Mouse (Mus musculus) kidney, postnatal 14 days (tissue): ENCODE data around the gene Olfr615.
"Not testable (repeated sequence)": the region's sequence is repeated elsewhere in the genome, so short reads cannot be mapped to it uniquely, and the experiment has no call there.

ENCODE experiments used
- DNase-seq: peaks from one replicate; pipeline ENCODE4 v3.0.0; 2022; ENCODE audit warnings: mixed read lengths

Gene Olfr615

DNA sequence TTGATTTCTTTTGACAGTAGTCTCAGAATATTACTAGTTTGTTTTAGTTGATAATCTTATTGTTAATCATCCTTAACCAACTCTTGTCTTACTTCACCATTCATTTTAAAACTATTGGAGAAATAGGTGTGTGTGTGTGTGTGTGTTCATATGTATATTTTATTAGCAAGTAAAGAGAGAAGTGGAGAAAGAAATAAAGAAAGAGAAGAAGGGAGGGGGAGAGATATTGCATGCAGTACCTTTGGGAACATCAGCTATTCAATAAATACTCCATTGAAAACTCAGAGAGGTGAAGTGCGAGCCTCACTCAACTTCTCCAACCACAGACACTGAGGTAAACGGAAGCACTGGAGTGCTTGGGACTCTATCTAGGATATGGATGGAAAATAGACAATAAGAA, at the start of gene Olfr615:
Olfr615 (plus strand) TSS at position 301 of the 400 bp plus-strand sequence.
- DNase-seq = no peak

DNA sequence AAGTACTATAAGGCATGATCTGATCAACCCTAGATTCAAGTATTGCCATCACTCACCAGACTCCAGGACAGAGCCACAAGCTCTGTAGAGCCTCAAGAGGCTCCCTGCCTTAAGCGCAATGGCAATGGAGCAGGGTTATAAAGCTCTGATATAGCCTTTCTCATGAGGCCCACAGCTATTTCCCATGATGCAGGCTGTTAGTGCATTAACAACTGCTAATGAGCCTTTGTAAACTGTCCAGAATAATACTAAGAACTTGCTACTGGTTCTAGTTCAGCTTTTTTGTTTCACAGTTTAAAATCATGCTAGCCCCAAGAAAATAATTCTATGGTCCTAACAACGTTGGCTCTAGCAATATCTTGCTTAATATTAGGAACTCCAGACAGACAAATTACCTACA, 43.9 kb upstream of the Olfr615 start, which contains the start of gene Olfr610:
Olfr610 (minus strand) TSS at position 101 of the 400 bp plus-strand sequence.
- DNase-seq = no peak

DNA sequence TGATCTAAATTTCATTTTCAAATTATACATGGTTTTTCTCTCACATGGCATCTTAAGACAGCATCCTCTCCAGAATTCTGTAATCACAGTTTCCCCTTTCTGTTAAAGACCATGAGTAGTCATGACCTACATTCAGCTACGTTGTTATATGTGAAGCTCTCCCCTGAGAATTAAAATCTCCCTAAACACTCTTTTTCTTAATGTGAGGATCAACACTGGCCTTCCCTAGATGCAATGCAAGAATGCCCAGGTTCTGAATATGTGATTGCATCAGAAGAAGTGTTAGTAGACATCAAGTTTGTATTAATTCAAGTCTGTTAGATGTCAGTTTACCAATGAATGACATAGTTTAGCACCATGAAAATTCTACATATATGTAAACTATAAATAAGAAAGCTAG, 35.1 kb upstream of the Olfr615 start, which contains the start of gene Olfr611:
Olfr611 (minus strand) TSS at position 101 of the 400 bp plus-strand sequence.
- not testable (repeated sequence) for DNase-seq

DNA sequence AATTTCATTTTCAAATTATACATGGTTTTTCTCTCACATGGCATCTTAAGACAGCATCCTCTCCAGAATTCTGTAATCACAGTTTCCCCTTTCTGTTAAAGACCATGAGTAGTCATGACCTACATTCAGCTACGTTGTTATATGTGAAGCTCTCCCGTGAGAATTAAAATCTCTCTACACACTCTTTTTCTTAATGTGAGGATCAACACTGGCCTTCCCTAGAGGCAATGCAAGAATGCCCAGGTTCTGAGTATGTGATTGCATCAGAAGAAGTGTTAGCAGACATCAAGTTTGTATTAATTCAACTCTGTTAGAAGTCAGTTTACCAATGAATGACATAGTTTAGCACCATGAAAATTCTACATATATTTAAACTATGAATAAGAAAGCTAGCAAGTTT, 13.3 kb upstream of the Olfr615 start, which contains the start of gene Olfr612:
Olfr612 (minus strand) TSS at position 101 of the 400 bp plus-strand sequence.
- not testable (repeated sequence) for DNase-seq

DNA sequence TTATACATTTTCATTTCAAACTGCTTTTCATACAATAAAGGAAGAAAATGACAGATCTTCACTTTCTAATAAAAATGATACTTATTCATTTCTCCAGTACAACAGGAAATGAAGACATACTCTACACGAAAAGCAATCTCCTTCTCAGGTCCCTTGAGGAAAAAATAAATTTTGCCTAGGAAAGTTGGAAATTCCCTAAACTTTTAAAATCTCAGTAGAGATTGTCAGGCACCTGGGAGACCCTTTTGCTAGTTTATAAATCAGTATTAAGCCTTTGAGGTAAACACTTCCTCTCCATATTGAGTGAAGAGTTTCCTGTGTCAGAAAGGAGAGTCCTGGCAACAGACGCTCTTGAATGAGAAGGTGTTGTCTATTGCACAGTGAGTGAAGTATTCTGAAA, 8.1 kb upstream of the Olfr615 start, which contains the start of gene Olfr613:
Olfr613 (plus strand) TSS at position 301 of the 400 bp plus-strand sequence.
- DNase-seq = no peak

DNA sequence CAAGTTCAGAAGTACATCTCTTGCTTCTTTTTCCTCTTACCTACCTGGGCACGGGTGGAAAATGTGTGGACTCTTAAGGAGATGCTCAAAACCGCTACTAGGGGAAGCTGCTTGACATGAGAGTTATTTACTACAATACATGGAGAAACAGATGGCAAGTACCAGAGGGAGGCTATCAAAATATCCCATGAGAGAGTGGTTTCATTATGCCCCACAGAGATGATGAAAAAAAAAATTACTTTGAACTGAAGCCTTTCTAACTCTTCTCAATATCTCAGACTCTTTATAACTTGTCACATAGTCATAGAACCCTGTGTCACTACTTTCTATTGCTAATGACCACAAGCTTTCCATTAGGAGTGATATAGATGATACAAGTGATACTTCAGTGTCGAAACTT, 13.2 kb downstream of the Olfr615 start, which contains the start of gene Olfr616:
Olfr616 (minus strand) TSS at position 101 of the 400 bp plus-strand sequence.
- DNase-seq = no peak

DNA sequence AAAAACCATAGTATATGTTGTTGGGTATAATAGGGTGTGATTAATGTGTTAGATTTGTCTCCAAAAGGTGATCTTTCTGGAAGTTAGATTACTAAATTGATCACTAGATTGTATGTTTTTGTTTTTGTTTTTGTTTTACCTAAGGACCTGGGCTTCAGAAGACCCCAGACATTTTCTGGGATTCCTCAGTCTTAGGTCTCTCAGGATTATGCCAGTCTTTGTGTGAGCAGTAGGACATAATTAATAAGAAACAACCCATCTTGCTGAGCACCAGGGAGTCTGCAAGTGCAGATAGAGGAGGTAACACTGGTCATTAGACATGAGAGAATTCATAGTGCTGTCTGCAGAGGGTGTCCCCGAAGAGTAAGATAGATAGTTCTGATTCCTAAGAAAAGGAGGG, 16.9 kb downstream of the Olfr615 start, which contains the start of gene Olfr617:
Olfr617 (plus strand) TSS at position 301 of the 400 bp plus-strand sequence.
- no peak for DNase-seq

DNA sequence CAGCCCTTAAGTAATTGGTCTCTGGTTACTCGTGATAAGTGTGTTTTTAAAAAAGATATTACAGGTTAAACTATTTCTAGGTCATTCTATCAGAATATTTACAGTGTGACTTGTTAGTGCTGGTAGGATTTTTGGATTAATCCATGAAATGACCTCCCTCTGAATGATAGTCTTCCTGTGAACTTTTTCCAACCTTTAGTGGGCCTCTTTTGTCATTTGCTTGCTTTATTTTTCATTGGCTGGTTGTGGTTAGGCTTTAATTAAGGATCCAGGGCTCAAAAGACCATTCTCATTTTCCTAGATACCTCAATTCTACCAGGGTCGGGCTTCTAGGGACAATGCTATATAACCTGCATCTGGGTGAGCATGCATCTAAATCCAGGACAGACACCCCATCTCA, 33.9 kb downstream of the Olfr615 start, which contains the start of gene Olfr618:
Olfr618 (plus strand) TSS at position 301 of the 400 bp plus-strand sequence.
- no peak for DNase-seq

DNA sequence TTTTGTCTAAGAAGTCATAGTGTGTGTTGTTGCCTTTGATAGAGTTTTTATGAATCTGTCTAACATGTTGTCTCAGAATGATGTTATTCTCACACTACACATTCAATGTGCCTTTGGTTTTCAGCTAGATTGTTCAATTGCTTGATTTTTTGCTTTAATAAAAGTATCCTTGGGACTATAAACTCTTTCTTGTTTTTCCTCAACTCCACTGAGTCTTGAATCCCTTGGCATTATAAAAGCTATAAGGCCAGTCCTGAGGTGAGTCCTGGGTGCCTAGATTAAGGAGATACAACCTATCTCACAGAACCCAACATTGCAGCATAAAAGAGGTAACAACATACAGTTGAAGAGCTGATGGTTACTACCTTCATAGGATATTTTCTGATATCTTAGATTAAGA, 44.4 kb downstream of the Olfr615 start, which contains the start of gene Olfr619:
Olfr619 (plus strand) TSS at position 301 of the 400 bp plus-strand sequence.
- no peak for DNase-seq

DNA sequence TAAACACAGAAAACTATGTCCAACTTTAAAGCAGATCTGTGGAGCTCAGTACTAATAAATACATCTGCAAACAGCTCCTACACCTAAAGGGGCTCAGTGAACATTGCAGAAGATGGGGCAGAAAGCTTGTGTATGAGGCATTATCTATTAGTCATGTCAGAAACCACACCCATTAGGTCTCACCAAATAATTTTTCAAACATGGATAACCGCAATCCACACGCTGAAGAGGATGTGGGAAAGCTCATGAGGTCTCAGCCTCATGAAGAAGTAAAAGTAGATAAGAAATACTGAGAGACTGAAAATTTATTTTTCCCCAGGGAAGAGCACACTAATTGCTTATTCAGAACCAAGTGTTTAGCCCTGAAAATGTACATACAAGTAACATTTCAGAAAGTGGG, 51.5 kb downstream of the Olfr615 start:
- no peak for DNase-seq

DNA sequence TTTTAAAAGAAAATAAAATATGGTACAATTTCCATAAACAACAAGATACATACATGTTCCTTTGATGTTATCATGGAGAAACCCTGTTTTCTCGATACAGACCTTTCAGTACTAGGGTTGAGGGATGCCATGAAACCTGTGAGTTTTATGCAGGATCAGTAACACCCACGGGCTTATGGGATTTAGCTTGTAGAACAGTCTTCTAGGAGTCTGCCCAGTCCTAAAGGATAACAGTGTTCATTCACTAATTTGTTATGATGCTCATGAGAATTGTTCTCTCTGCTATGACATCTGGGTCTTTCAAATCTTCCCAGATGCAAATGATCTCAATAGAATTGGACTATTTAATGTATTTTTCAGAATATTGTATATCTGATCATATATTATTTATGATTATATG, 56.6 kb downstream of the Olfr615 start, which contains the start of gene Olfr620:
Olfr620 (minus strand) TSS at position 101 of the 400 bp plus-strand sequence.
- no peak for DNase-seq
